Comparison of ENCODE assay signal across 23 mouse cellular contexts in the genomic region with DNA sequence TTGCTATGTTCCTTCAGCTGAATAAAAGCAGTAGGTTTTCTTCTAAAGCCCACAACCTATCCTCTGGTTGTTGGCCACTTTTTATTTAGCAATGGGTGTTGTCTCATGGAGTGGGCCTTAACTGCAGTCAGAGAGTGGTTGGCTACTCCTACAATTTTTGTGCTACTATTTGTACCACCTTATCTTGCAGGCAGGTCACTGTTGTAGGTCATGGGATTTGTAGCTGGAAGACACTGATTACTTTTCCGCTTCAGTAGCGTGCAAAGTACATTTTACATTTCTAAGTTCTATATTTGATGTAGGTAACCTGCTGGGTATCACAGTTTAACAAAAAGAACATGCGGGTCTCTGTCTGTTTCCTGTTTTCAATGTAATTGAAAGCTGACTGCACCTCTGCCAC. TPM values are rescaled to one million over a fixed set of nuclear protein-coding genes. Genes with fewer than 3 reads are reported as not detected.
DNase-seq lines count a peak whose midpoint lies in the region; ATAC-seq and TF ChIP-seq lines count a peak whose summit lies in the region.
"Had no signal": no experiment of that assay in that cellular context is flagged by ENCODE, and none has a peak within 500 bp of the region (broad histone marks: within the 10 kb centered on the region; RNA-seq: fewer than 3 reads in every experiment).

No protein-coding gene starts in this region.

- H3K27me3 ChIP-seq in heart, adult 2 months (ENCODE audit: control insufficient read depth, insufficient read depth, low read length), result no peaks in the 10 kb centered on the region
- no peaks in the 10 kb centered on the region for H3K27me3 ChIP-seq in liver, embryonic 12.5 days (replicated peaks)
- H3K27me3 ChIP-seq in heart, embryonic 15.5 days, result no peaks in the 10 kb centered on the region
- no peaks in the 10 kb centered on the region for H3K27me3 ChIP-seq in liver, embryonic 15.5 days
- H3K27me3 ChIP-seq: embryonic facial prominence, embryonic 12.5 days; intestine, embryonic 15.5 days; neural tube, embryonic 15.5 days had no signal

- H3K9ac ChIP-seq in heart, adult 2 months (ENCODE audit: low read depth, low read length), result no peak overlapping the region
- H3K9ac ChIP-seq in liver, embryonic 12.5 days, result no peak overlapping the region
- no peak overlapping the region for H3K9ac ChIP-seq in heart, embryonic 15.5 days
- no peak overlapping the region for H3K9ac ChIP-seq in liver, embryonic 15.5 days
- H3K9ac ChIP-seq: embryonic facial prominence, embryonic 12.5 days; forebrain, postnatal 0 days; intestine, embryonic 15.5 days; neural tube, embryonic 15.5 days had no signal

- TF ChIP-seq CTCF in heart, adult 2 months (IDR thresholded peaks at IDR 0.05), result no peak

- H3K36me3 ChIP-seq in heart, adult 2 months (ENCODE audit: control insufficient read depth, insufficient read depth, low read length), result peaks cover 16% of the 10 kb centered on the region
- peaks cover 49% of the 10 kb centered on the region for H3K36me3 ChIP-seq in liver, embryonic 12.5 days
- peaks cover 6% of the 10 kb centered on the region; the same call in 1 of the 2 replicates for H3K36me3 ChIP-seq in heart, embryonic 15.5 days
- peaks cover 30% of the 10 kb centered on the region for H3K36me3 ChIP-seq in liver, embryonic 15.5 days (replicated peaks)

- H3K4me2 ChIP-seq in liver, embryonic 12.5 days, result 0 out of 2 replicates have a peak overlapping the region, but pooled peaks have one; percentile 2
- H3K4me2 ChIP-seq in heart, embryonic 15.5 days, result no peak overlapping the region
- no peak overlapping the region for H3K4me2 ChIP-seq in liver, embryonic 15.5 days
- H3K4me2 ChIP-seq: embryonic facial prominence, embryonic 12.5 days; intestine, embryonic 15.5 days; midbrain, embryonic 11.5 days; neural tube, embryonic 15.5 days had no signal

- intact Hi-C loops in heart, adult 2 months (cut with DNase I), result no loop called here

- no peak for TF ChIP-seq POLR2A in heart, adult 2 months (IDR thresholded peaks at IDR 0.05; ENCODE audit: insufficient read depth, low read depth, low read length)

- no peaks in the 10 kb centered on the region for H3K9me3 ChIP-seq in liver, embryonic 12.5 days (replicated peaks)
- H3K9me3 ChIP-seq in heart, embryonic 15.5 days (replicated peaks), result no peaks in the 10 kb centered on the region
- no peaks in the 10 kb centered on the region for H3K9me3 ChIP-seq in liver, embryonic 15.5 days (replicated peaks)
- H3K9me3 ChIP-seq: embryonic facial prominence, embryonic 12.5 days; hindbrain, embryonic 10.5 days; intestine, embryonic 15.5 days; neural tube, embryonic 15.5 days had no signal

- no peak for DNase-seq in heart, adult 2 months
- no peak for DNase-seq in heart, postnatal 4 days
- no peak for DNase-seq in liver
- no peak for DNase-seq in testis, postnatal 14 days (ENCODE audit: low spot score)
- DNase-seq in left cerebral cortex, adult 18-20 months (ENCODE audit: low spot score in 2 of 2), result no peak
- DNase-seq: adrenal gland, postnatal 10 days; cerebellum, adult 2 months; cerebellum, postnatal 25 days; forebrain, postnatal 0 days; gastrocnemius, postnatal 25 days; kidney, adult 8-10 months; kidney, postnatal 25 days; thymus, postnatal 25 days had no signal

- 54% methylated on average over 3 of the region's 3 CpGs for WGBS in heart, adult 2 months
- WGBS in liver, embryonic 12.5 days (ENCODE audit: insufficient replicate concordance), result 74% methylated on average over 3 of the region's 3 CpGs
- whole genome bisulfite sequencing in heart, embryonic 15.5 days, result 56% methylated on average over 3 of the region's 3 CpGs
- 60% methylated on average over 3 of the region's 3 CpGs for WGBS in liver, embryonic 15.5 days (ENCODE audit: insufficient replicate concordance)

- TF ChIP-seq EP300 in heart, adult 2 months (IDR thresholded peaks at IDR 0.05; ENCODE audit: insufficient read depth, low read depth, low read length), result no peak

- peaks cover 3% of the 10 kb centered on the region; the same call in 1 of the 2 replicates for H3K79me2 ChIP-seq in heart, adult 2 months (replicated peaks; ENCODE audit: control insufficient read depth, insufficient read depth, low read length)

- H3K4me3 ChIP-seq in heart, adult 2 months, result no peak overlapping the region
- H3K4me3 ChIP-seq in liver, embryonic 12.5 days, result no peak overlapping the region
- no peak overlapping the region for H3K4me3 ChIP-seq in heart, embryonic 15.5 days
- H3K4me3 ChIP-seq in liver, embryonic 15.5 days (replicated peaks), result no peak overlapping the region
- H3K4me3 ChIP-seq: embryonic facial prominence, embryonic 12.5 days; hindbrain, embryonic 10.5 days; intestine, embryonic 15.5 days; neural tube, embryonic 15.5 days had no signal

- no peak for ATAC-seq in liver, embryonic 12.5 days
- ATAC-seq in heart, embryonic 15.5 days (replicated peaks; ENCODE audit: insufficient number of reproducible peaks, insufficient read depth, low FRiP score, low read depth), result no peak
- 0 out of 2 replicates have a peak, but pooled peaks have one; percentile 28 for ATAC-seq in liver, embryonic 15.5 days (ENCODE audit: insufficient read depth)
- ATAC-seq: forebrain, postnatal 0 days; hindbrain, embryonic 16.5 days; intestine, embryonic 15.5 days had no signal

- H3K27ac ChIP-seq in heart, adult 2 months, result peak overlapping the region; percentile 64
- 0 out of 2 replicates have a peak overlapping the region, but pooled peaks have one; percentile 1 for H3K27ac ChIP-seq in liver, embryonic 12.5 days
- H3K27ac ChIP-seq in heart, embryonic 15.5 days, result peak overlapping the region; percentile 67
- H3K27ac ChIP-seq in liver, embryonic 15.5 days (replicated peaks), result peak overlapping the region; percentile 39
- H3K27ac ChIP-seq: embryonic facial prominence, embryonic 12.5 days; hindbrain, embryonic 10.5 days; intestine, embryonic 15.5 days; neural tube, embryonic 15.5 days had no signal

- peaks cover 3% of the 10 kb centered on the region; the same call in 1 of the 2 replicates for H3K4me1 ChIP-seq in heart, adult 2 months (ENCODE audit: control insufficient read depth, insufficient read depth, low read length)
- H3K4me1 ChIP-seq in liver, embryonic 12.5 days, result peaks cover 22% of the 10 kb centered on the region
- peaks cover 14% of the 10 kb centered on the region for H3K4me1 ChIP-seq in heart, embryonic 15.5 days (replicated peaks)
- H3K4me1 ChIP-seq in liver, embryonic 15.5 days (replicated peaks), result peaks cover 17% of the 10 kb centered on the region
- H3K4me1 ChIP-seq: embryonic facial prominence, embryonic 12.5 days; hindbrain, embryonic 10.5 days; neural tube, embryonic 15.5 days had no signal

RNA-seq across cellular contexts. Expression of a gene that starts 15.7 kb away (rescaled TPM):
- total RNA-seq in heart, adult 2 months (2021), result 10 to 100 TPM; 30.2 to 32.3 TPM
- 13.1 and 28.8 TPM in 2 replicates for polyA plus RNA-seq in heart, adult 2 months (2012; rRNA removed)
- 10 to 100 TPM; 45.2 to 45.8 TPM for total RNA-seq in heart, postnatal 4 days (2021)
- 36.3 and 38.4 TPM in 2 replicates for polyA plus RNA-seq in liver, embryonic 12.5 days (2016; fragmentation: Nextera tagmentation; extraction: Ambion mirVana)
- 30.3 and 31.1 TPM in 2 replicates for polyA plus RNA-seq in heart, embryonic 15.5 days (2015; fragmentation: Nextera tagmentation; extraction: Ambion mirVana)
- 26.8 and 31.3 TPM in 2 replicates for polyA plus RNA-seq in liver, embryonic 15.5 days (2015; fragmentation: Nextera tagmentation; extraction: Ambion mirVana)
- total RNA-seq in left cerebral cortex, adult 18-20 months (2021), result 10 to 100 TPM; 52.9 to 53.9 TPM

RNA-seq across cellular contexts. Expression of a gene that starts 55.6 kb away (rescaled TPM):
- total RNA-seq in heart, adult 2 months (2021), result 100 to 1,000 TPM in 1 of 2 experiments, 10 to 100 TPM in 1; 96.6 to 110 TPM
- 32.1 and 43.5 TPM in 2 replicates for polyA plus RNA-seq in heart, adult 2 months (2012; rRNA removed)
- total RNA-seq in heart, postnatal 4 days (2021), result 10 to 100 TPM; 69.3 to 75.7 TPM
- polyA plus RNA-seq in liver, embryonic 12.5 days (2016; fragmentation: Nextera tagmentation; extraction: Ambion mirVana), result 0.02 and 0.07 TPM in 2 replicates
- 8.7 and 9.9 TPM in 2 replicates for polyA plus RNA-seq in heart, embryonic 15.5 days (2015; fragmentation: Nextera tagmentation; extraction: Ambion mirVana)
- polyA plus RNA-seq in liver, embryonic 15.5 days (2015; fragmentation: Nextera tagmentation; extraction: Ambion mirVana), result 0.21 and 0.30 TPM in 2 replicates
- total RNA-seq in left cerebral cortex, adult 18-20 months (2021), result 1 to 10 TPM; 3.0 to 4.3 TPM
- polyA plus RNA-seq: forebrain, embryonic 11.5 days had no signal

Comparison
In these comparisons a context has a peak if more than half of its experiments do, and no peak if none do; other contexts are left out.
1. H3K27ac ChIP-seq: peak in every context shown above with its lines; median percentile 67 in heart, embryonic 15.5 days; 64 in heart, adult 2 months; 39 in liver, embryonic 15.5 days; 1 in liver, embryonic 12.5 days.